Mouse (Mus musculus): ENCODE results near the gene Add3.

Gene Add3

DNA sequence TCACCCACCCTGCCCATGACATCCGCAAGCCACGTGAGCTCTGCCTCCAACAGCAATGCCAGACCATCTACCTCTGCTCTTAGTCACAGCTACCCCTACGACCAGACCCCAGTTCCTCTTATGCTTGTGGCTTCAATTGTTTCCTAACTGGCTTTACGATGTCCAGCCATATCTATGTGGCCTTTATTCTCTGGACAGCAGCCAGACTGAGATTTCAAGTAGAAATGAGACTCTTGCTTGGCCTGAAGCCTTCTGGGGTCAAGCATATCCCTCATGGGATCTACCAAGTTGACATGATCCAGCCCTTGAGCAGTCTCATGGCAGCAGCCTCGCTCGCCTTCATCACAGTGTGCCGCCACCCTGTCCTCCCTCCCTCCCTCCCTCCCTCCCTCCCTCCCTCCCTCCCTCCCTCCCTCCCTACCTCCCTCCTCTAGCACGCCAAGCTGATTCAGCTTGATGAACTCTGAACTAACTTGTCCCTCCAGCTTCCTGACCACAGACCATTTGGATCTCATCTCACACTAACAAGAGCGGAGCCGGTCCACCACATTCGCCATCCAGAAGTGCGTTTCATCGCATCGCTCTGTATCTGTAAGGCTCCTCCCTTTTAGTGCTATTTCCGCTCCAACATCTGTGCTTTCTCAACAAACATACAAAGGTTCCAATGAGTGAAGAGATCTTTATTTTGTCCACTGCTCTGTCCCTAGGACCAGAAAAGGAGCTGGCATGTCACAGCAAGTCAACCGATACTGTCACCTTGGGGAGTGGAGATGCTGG lies 9.7 kb upstream of the Add3 start:
- no peak for DNase-seq

DNA sequence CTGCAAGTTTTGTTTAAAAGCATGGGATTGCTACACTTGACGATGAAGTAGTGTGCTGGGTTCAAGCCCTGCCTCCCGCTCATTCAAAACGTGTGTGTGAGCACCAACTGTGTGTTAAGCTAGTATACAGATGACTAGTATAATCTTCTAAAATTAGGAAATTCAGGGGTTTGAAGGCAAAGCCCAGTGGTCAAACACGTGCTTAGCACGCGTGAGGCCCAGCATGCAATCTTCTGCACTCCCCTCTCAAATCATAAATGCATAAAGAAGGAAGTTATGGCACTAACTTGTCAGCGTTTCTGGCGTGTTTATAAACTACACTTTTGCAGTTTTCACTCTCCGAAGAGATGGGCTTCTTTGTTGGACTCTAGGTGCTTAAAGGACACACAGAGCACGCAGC lies 7.8 kb upstream of the Add3 start:
- DNase-seq, result no peak

DNA sequence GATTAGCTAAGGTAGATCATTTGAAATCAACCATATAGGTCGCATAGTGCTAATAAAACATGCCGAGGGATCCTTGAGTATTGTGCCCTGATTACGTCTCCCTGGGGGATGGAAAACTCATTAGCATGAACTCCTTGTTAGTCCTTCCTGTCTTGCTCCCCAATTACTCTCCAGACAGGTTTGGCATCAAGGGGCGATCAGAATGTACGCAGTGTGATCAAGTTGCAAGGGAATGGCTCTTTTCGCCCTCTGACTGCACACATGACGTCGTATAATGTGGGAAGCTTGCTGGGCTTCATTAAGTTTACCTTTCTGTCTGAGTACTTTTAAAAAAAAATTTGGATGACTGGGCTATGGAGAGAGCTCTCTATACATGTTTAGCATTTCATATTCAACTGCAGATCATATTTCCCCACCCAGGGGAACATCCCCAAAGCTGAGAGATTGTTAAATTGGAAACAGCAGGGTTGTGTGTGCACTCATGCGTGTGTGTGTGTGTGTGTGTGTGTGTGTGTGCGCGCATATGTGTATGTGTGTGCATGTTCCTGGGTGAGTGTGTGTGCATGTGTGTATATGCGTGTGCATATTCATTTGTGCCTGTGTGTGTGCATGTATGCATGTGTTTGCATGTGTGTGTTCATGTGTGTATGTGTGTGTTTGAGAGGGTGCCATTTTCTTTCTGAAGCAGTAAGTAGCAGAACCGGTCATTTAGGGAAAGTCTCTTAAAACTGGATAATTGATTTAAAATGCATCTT lies 3.7 kb upstream of the Add3 start:
- DNase-seq, result no peak

- no peak for DNase-seq
These were observed 3.0 kb upstream of the Add3 start for GRCm38 (mm10) chr19:53137116-53137670.

DNA sequence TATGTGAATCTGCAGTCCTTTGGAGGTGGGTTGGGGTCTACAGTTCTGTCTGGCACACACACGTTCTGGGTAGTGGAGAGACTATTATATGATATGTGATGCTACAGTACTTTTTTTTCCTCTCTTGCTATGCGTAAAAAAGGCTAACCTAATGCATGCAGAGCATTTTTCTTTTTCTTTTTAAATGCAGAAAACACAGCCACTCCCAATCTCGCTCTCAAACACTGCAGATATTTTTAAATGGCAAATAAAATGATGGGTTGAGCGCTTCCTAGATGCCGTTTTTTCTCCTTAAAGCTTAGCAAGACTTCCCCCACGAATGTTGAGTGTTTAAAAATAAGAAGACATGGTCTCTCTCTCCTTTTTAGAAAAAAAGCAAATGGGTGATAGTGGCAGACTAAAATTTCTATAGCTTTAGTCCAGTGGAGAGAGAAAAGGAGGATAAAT lies 584 bp downstream of the Add3 start:
- DNase-seq, result no peak

GRCm38 (mm10) chr19:53141251-53142072 lies 1.2 kb downstream of the Add3 start:
- DNase-seq, result peak; percentile 40

DNA sequence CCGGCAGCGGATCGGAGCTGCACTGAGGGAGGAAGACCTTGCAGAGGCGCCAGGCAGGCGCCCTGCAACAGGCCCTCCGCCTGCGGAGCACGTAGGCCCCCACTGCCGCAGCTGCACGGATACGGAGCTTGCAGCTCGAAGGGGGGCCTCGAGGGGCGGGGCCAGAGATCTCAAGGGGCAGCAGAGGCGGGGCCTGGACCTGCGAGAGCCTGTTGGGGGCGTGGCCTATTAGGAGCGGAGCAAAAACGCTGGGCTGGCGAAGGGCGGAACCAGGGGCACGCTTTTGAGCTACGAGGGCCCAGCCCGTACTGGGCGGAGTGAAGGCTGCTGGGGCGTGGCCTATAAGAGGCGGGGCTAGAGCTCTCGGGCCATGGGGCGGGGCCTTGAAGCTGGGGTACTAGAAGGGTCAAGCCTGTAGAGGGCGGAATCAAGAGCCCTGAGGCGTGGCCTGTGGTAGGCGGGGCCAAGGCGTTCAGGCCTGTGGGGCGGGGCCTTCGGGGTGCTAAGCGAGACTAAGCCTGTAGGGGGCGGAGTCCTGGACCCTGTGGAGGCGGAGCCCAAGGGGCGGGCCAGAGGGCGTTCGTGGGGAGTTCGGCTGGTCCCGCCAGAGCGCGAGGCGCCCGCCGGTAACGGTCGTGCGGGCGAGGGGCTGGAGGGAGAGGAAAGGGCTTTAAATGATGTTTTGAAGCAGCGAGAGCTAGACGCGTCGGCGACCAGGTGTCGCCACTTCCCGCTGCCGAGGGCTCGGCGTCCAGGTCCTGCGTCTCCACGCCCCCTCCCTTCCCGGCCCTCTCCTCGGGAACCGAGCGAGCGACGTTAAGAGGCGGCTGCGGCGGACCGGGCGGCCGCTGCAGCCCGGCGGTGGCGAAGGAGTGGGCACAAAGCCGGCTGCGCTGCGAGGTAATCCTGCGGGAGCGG lies 2.2 kb downstream of the Add3 start:
- DNase-seq, result peak; percentile 96

GRCm38 (mm10) chr19:53143108-53143971 lies 3.1 kb downstream of the Add3 start:
- peak; percentile 29 for DNase-seq

DNA sequence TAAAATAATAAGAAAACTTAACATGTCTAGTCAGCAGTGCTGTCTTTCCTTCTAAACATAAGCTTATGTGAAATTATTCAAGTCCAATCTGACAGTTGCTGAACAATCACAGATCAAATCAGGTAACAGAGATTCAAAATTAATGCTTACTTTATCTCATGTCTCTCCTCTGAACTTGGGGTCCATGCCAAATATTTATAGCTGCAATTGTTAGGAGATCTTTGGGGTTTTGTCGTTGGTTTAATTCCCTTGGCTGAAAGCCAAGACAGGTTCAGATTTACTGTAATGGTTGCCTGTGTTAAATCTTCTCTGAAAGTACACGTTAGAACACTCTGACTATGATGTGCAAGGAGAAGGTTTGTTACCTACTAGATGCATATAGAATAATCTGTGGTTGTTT lies 4.8 kb downstream of the Add3 start:
- DNase-seq, result no peak

- no peak for DNase-seq
These were observed 9.1 kb downstream of the Add3 start for GRCm38 (mm10) chr19:53149381-53149780.

DNA sequence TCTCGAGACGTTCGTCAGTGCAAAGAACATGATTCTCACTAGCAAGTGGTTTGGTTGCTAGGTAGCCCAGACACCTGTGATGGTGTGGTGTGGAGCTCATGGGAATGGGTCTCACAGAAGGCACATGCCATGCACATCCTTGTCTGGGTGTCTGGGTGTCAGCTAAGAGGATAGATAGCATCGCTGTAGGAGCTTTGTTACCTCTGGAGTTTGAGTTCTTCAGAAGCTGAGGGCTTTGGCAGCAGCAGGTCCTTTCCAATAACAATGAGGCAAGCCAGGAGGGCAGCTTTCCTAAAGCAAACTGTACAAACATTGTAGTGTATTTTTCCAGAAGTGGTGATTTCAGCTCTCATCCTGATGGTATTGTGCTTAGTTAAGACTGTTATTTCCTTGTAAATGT lies 12.2 kb downstream of the Add3 start:
- DNase-seq, result no peak

- DNase-seq, result no peak
These were observed 12.9 kb downstream of the Add3 start for GRCm38 (mm10) chr19:53153096-53153495.

- DNase-seq, result no peak
These were observed 13.9 kb downstream of the Add3 start for GRCm38 (mm10) chr19:53154156-53154555.

DNA sequence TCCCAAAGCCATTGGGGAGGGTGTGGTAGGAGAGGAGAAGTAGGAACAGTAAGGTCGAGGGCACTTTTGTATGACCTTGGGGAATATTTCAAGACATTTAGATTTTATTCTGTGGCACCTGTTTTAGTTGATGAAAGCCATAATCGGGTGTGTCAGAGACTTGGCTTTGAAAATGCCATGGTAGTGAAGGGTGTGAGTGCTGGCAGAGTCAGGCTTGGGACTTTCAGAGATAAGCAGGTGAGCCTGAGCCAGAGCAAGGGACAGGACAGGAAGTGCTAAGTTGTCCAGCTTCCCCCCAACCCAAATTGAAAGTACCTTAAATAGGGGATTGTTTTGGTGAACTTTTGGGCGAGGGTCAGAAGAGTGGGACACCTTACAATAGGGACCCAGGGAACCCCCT lies 16.1 kb downstream of the Add3 start:
- no peak for DNase-seq

GRCm38 (mm10) chr19:53157176-53157575 lies 16.9 kb downstream of the Add3 start:
- no peak for DNase-seq

- no peak for DNase-seq
These were observed 19.1 kb downstream of the Add3 start for GRCm38 (mm10) chr19:53159351-53159750.

- DNase-seq, result no peak
These were observed 22.7 kb downstream of the Add3 start for GRCm38 (mm10) chr19:53162927-53163326.

GRCm38 (mm10) chr19:53164645-53165044 lies 24.4 kb downstream of the Add3 start:
- no peak for DNase-seq

GRCm38 (mm10) chr19:53165305-53166240 lies 25.3 kb downstream of the Add3 start:
- no peak for DNase-seq

- DNase-seq, result no peak
These were observed 26.1 kb downstream of the Add3 start for GRCm38 (mm10) chr19:53166367-53166766.
